Comparison of ENCODE assay signal across 10 mouse cellular contexts in genomic region chr2:33772439-33772838, GRCm38 (mm10).
DNase-seq lines count a peak whose midpoint lies in the region; ATAC-seq and TF ChIP-seq lines count a peak whose summit lies in the region.
"Had no signal": no experiment of that assay in that cellular context is flagged by ENCODE, and none has a peak within 500 bp of the region (broad histone marks: within the 10 kb centered on the region; RNA-seq: fewer than 3 reads in every experiment).

No protein-coding gene starts in this region.

- no peaks in the 10 kb centered on the region for H3K27me3 ChIP-seq in C2C12 (ENCODE audit: control insufficient read depth, insufficient read depth, insufficient read length)
- H3K27me3 ChIP-seq: embryonic facial prominence, embryonic 15.5 days; heart, embryonic 13.5 days; liver, embryonic 15.5 days had no signal

- no peak overlapping the region for H3ac ChIP-seq in C2C12 (ENCODE audit: control insufficient read depth, insufficient read length, low read depth)

- TF ChIP-seq CTCF in C2C12 (IDR thresholded peaks at IDR 0.05; ENCODE audit: control insufficient read depth, insufficient read depth, insufficient read length), result no peak

- no peaks in the 10 kb centered on the region for H3K79me2 ChIP-seq in C2C12 (ENCODE audit: control insufficient read depth, insufficient read depth)

- no peaks in the 10 kb centered on the region for H3K79me3 ChIP-seq in C2C12 (ENCODE audit: low read depth)

- H3K36me3 ChIP-seq in C2C12 (ENCODE audit: control insufficient read depth, insufficient read depth), result no peaks in the 10 kb centered on the region

- peak; percentile 54 for DNase-seq in brain, adult 2 months (ENCODE audit: low read depth, low spot score)
- peak; percentile 21 to 30 for DNase-seq in gastrocnemius, adult 8-10 months (ENCODE audit: low spot score in 2 of 2)
- peak; percentile 61 for DNase-seq in mesoderm, embryonic 11.5 days (ENCODE audit: low read depth, low spot score)
- DNase-seq in left cerebral cortex, postnatal 14 days (ENCODE audit: low spot score in 2 of 2), result no peak
- no peak for DNase-seq in lung, adult 18-20 months

- H3K4me3 ChIP-seq in C2C12 (ENCODE audit: insufficient read depth, poor library complexity, severe bottlenecking), result no peak overlapping the region
- H3K4me3 ChIP-seq: embryonic facial prominence, embryonic 15.5 days; heart, embryonic 13.5 days; liver, embryonic 15.5 days had no signal

- no peak for ATAC-seq in inflammation-experienced regulatory T-cells, adult 6 months

- intact Hi-C loops in left cerebral cortex, postnatal 14 days (cut with DNase I), result no loop called here

TF ChIP-seq in C2C12, 6 proteins besides CTCF, POLR2A, EP300 and RAD21:
- TF ChIP-seq MYOD1 (IDR thresholded peaks at IDR 0.05; ENCODE audit: control insufficient read depth, insufficient read length, low read depth), result peak; percentile 32
- TF ChIP-seq MYOG (IDR thresholded peaks at IDR 0.05; ENCODE audit: control insufficient read depth, extremely low read depth, insufficient read length), result no peak
- TF ChIP-seq FOSL1 (IDR thresholded peaks at IDR 0.05; ENCODE audit: insufficient read depth, low read length, poor library complexity, severe bottlenecking), result no peak

Comparison
In these comparisons a context has a peak if more than half of its experiments do, and no peak if none do; other contexts are left out.
1. DNase-seq: peak in brain, adult 2 months (single experiment), gastrocnemius, adult 8-10 months (2 of 2) and mesoderm, embryonic 11.5 days (single experiment); none in left cerebral cortex, postnatal 14 days (0 of 2) and lung, adult 18-20 months (0 of 2).